Mouse (Mus musculus): ENCODE data around the gene Pter.

The Pter gene

GRCm38 (mm10) chr2:13008433-13008832 lies 84.6 kb downstream of the Pter start:
- no peak for DNase-seq (ENCODE audit: low spot score in 2 of 2)

GRCm38 (mm10) chr2:13009261-13009972 lies 85.6 kb downstream of the Pter start:
- DNase-seq (ENCODE audit: low spot score in 2 of 2), result peak; percentile 21 to 26

- peak; percentile 26 to 34 for DNase-seq (ENCODE audit: low spot score in 2 of 2)
These were observed 86.2 kb downstream of the Pter start for GRCm38 (mm10) chr2:13010030-13010459.

GRCm38 (mm10) chr2:13010460-13011341 lies 86.9 kb downstream of the Pter start:
- DNase-seq (ENCODE audit: low spot score in 2 of 2), result peak; percentile 58 to 60

GRCm38 (mm10) chr2:13011472-13011871 lies 87.6 kb downstream of the Pter start, which contains the start of gene C1ql3:
TSS of gene C1ql3 (minus strand) at chr2:13011806.
- DNase-seq (ENCODE audit: low spot score in 2 of 2), result peak; percentile 90 to 94

GRCm38 (mm10) chr2:13011973-13012372 lies 88.1 kb downstream of the Pter start:
- no peak for DNase-seq (ENCODE audit: low spot score in 2 of 2)

GRCm38 (mm10) chr2:13018382-13018781 lies 94.5 kb downstream of the Pter start:
- DNase-seq (ENCODE audit: low spot score in 2 of 2), result no peak

- DNase-seq (ENCODE audit: low spot score in 2 of 2), result no peak
These were observed 95.0 kb downstream of the Pter start for GRCm38 (mm10) chr2:13018861-13019260.

- peak; percentile 24 to 30 for DNase-seq (ENCODE audit: low spot score in 2 of 2)
These were observed 114.9 kb downstream of the Pter start for GRCm38 (mm10) chr2:13038772-13039171.

- DNase-seq (ENCODE audit: low spot score in 2 of 2), result no peak
These were observed 115.9 kb downstream of the Pter start for GRCm38 (mm10) chr2:13039785-13040184.

GRCm38 (mm10) chr2:13044555-13044954 lies 120.7 kb downstream of the Pter start:
- no peak for DNase-seq (ENCODE audit: low spot score in 2 of 2)

GRCm38 (mm10) chr2:13048649-13049048 lies 124.8 kb downstream of the Pter start:
- no peak for DNase-seq (ENCODE audit: low spot score in 2 of 2)

Data from right cerebral cortex, postnatal 10 days (tissue).